Mouse (Mus musculus) hindbrain, embryonic 11.5 days (tissue): ENCODE data around the gene Hadha. TPM values are rescaled to one million over a fixed set of nuclear protein-coding genes. Genes with fewer than 3 reads are reported as not detected.

Source experiments
- ATAC-seq: fragments of 200-750 bp; cut with Nextera tagmentation; 2 replicates; pipeline ENCODE4 v1.8.0; 2017; ENCODE audit warnings: mild to moderate bottlenecking, moderate TSS enrichment, moderate library complexity; ENCODE audit not compliant: low FRiP score
- DNase-seq: peaks from one replicate; pipeline ENCODE4 v3.0.0-alpha.2; 2015; ENCODE audit warnings: low spot score
- H3K27ac ChIP-seq: fragments of 300-500 bp; sonication (generic); 2 replicates; pipeline ENCODE4 v1.5.1; 2014; ENCODE audit warnings: mild to moderate bottlenecking, low read depth, low read length
- H3K27me3 ChIP-seq: fragments of 300-500 bp; sonication (generic); 2 replicates; pipeline ENCODE4 v1.6.1; 2014; ENCODE audit warnings: mild to moderate bottlenecking, low read length, moderate library complexity, mixed read lengths; ENCODE audit not compliant: control insufficient read depth, insufficient read depth
- H3K36me3 ChIP-seq: fragments of 300-500 bp; sonication (generic); 2 replicates; pipeline ENCODE4 v1.6.1; 2014; ENCODE audit warnings: mild to moderate bottlenecking, low read length, moderate library complexity, mixed read lengths; ENCODE audit not compliant: control insufficient read depth, insufficient read depth
- H3K4me1 ChIP-seq: fragments of 300-500 bp; sonication (generic); replicated peaks from 2 replicates; pipeline ENCODE4 v1.6.1; 2014; ENCODE audit warnings: low read length, mixed read lengths; ENCODE audit not compliant: control insufficient read depth, insufficient read depth
- H3K4me2 ChIP-seq: fragments of 300-500 bp; sonication (generic); replicated peaks from 2 replicates; pipeline ENCODE4 v1.6.1; 2014; ENCODE audit warnings: mild to moderate bottlenecking, low read depth, low read length
- H3K4me3 ChIP-seq: fragments of 300-500 bp; sonication (generic); 2 replicates; pipeline ENCODE4 v1.5.1; 2014; ENCODE audit warnings: low read depth, low read length
- H3K9ac ChIP-seq: fragments of 300-500 bp; sonication (generic); 2 replicates; pipeline ENCODE4 v1.6.1; 2014; ENCODE audit warnings: low read depth, low read length
- H3K9me3 ChIP-seq: fragments of 300-500 bp; sonication (generic); 2 replicates; pipeline ENCODE4 v1.6.1; 2016; ENCODE audit warnings: low read length; ENCODE audit not compliant: control insufficient read depth
- WGBS: fragments of 180-500 bp; shearing (Covaris S2); extraction: QIAGEN DNeasy Blood & Tissue Kit; methylation state at CpG from one replicate; pipeline ENCODE4 v1.1.7; 2014; 5-methylcytosine and 5-hydroxymethylcytosine counted together
- microRNA counts: library from miRNA; unstranded; fragments of <30 nt; microRNA quantifications from one replicate; lab custom pipeline; 2015
- polyA plus RNA-seq: library from polyadenylated mRNA; unstranded; fragments of >200 nt; fragmentation: Nextera tagmentation; extraction: Ambion mirVana; gene quantifications from 2 replicates; pipeline ENCODE4 v1.2.1, GENCODE M21; 2014

The Hadha gene
- polyA plus RNA-seq, 1 experiment from 2014 or later = 59.4 TPM

GRCm38 (mm10) chr5:30092701-30093100 lies 62.3 kb downstream of the Hadha start:
- Histone ChIP-seq H3K4me2 (no peak overlapping the region), H3K27me3 (no peaks in the 10 kb centered on the region), H3K27ac (no peak overlapping the region), H3K9ac (no peak overlapping the region), H3K9me3 (no peaks in the 10 kb centered on the region), H3K36me3 (no peaks in the 10 kb centered on the region), H3K4me1 (no peaks in the 10 kb centered on the region), H3K4me3 (no peak overlapping the region)
- 62% methylated on average over 13 of the region's 13 CpGs for WGBS
- ATAC-seq (no peak), DNase-seq (no peak)

- under 1% methylated on average over 45 of the region's 45 CpGs for WGBS
- ATAC-seq (peak; percentile 90), DNase-seq (peak; percentile 89)
- Histone ChIP-seq H3K36me3 (no peaks in the 10 kb centered on the region), H3K27me3 (no peaks in the 10 kb centered on the region), H3K9ac (peak within 1 kb of the TSS; percentile 87), H3K4me3 (peak within 1 kb of the TSS; percentile 63), H3K9me3 (no peaks in the 10 kb centered on the region), H3K4me1 (no peaks in the 10 kb centered on the region), H3K27ac (peak within 1 kb of the TSS; percentile 43), H3K4me2 (peak within 1 kb of the TSS; percentile 77)
These were observed 81.8 kb downstream of the Hadha start, which contains the start of gene Tyms for GRCm38 (mm10) chr5:30072825-30073821. Tyms (minus strand) TSS chr5:30073617.

- Histone ChIP-seq H3K9ac (peak overlapping the region; percentile 87), H3K4me3 (peak overlapping the region; percentile 63), H3K4me2 (peak overlapping the region; percentile 77), H3K27me3 (no peaks in the 10 kb centered on the region), H3K9me3 (no peaks in the 10 kb centered on the region), H3K27ac (no peak overlapping the region), H3K36me3 (peaks cover 4% of the 10 kb centered on the region; the same call in 1 of the 2 replicates), H3K4me1 (no peaks in the 10 kb centered on the region)
- peak; percentile 19 for DNase-seq
- WGBS = 56% methylated on average over 3 of the region's 3 CpGs
- no peak for ATAC-seq
These were observed 82.6 kb downstream of the Hadha start for GRCm38 (mm10) chr5:30072377-30072776.

GRCm38 (mm10) chr5:30071677-30072076 lies 83.3 kb downstream of the Hadha start:
- no peak for DNase-seq
- peak overlapping the region; percentile 77; the same call in 1 of the 2 replicates for H3K4me2 ChIP-seq
- no peaks in the 10 kb centered on the region for H3K27me3 ChIP-seq
- H3K9me3 ChIP-seq = no peaks in the 10 kb centered on the region
- no peaks in the 10 kb centered on the region for H3K4me1 ChIP-seq
- no peak for ATAC-seq
- H3K27ac ChIP-seq = no peak overlapping the region
- peaks cover 4% of the 10 kb centered on the region; the same call in 1 of the 2 replicates for H3K36me3 ChIP-seq
- no peak overlapping the region for H3K9ac ChIP-seq
- 80% methylated on average over 6 of the region's 6 CpGs for WGBS
- H3K4me3 ChIP-seq = peak overlapping the region; percentile 63; the same call in 1 of the 2 replicates

MicroRNA genes within 50 kb of the gene (microRNA counts, 519-probe panel; counts per million panel counts)
- microRNA mmu-miR-1960 (lab: Ali Mortazavi, UCI) = not detected

Other genes starting within 250 kb of the Hadha start
- gene Il6, start 142.0 kb downstream of the Hadha start, polyA plus RNA-seq = not detected in 2 replicates
- 229 and 235 TPM in 2 replicates for gene Tyms, start 81.5 kb downstream of the Hadha start, polyA plus RNA-seq
- 18.2 and 20.3 TPM in 2 replicates for gene Garem2, start 50.0 kb downstream of the Hadha start, polyA plus RNA-seq
- 6.3 and 6.5 TPM in 2 replicates for gene 3110082J24Rik, start 49.1 kb downstream of the Hadha start, polyA plus RNA-seq
- gene Hadhb, start 86 bp upstream of the Hadha start, polyA plus RNA-seq = 99.9 and 106 TPM in 2 replicates
- gene Adgrf3, start 50.6 kb upstream of the Hadha start, polyA plus RNA-seq = not detected in 2 replicates
- 24.0 and 25.4 TPM in 2 replicates for gene Selenoi, start 77.4 kb upstream of the Hadha start, polyA plus RNA-seq
- gene Drc1, start 126.2 kb upstream of the Hadha start, polyA plus RNA-seq = 1.4 and 2.9 TPM in 2 replicates